Mouse (Mus musculus): ENCODE measurements at regions not wholly inside any gene's neighbourhood (a gene's known extent, or its start where the extent isn't known, plus 50 kb on each side); places are given as distances from the start of the nearest gene placed in this dataset.

GRCm38 (mm10) chr3:66465371-66465770 lies 168.7 kb upstream of the Veph1 start:
- no peaks in the 10 kb centered on the region for H3K4me1 ChIP-seq (ENCODE audit: control insufficient read depth in 2 of 2, insufficient read depth in 2 of 2, low read length in 2 of 2, poor library complexity in 1 of 2)
- no peaks in the 10 kb centered on the region for H3K36me3 ChIP-seq (ENCODE audit: control insufficient read depth, insufficient read depth, low read length, poor library complexity, severe bottlenecking)
- no peaks in the 10 kb centered on the region for H3K9me3 ChIP-seq (ENCODE audit: control insufficient read depth, insufficient read depth, low read depth, low read length)
- DNase-seq (ENCODE audit: low read depth, low spot score): no peak
- no peak overlapping the region for H3K4me3 ChIP-seq (ENCODE audit: insufficient read depth in 1 of 2, low read depth in 1 of 2, low read length in 2 of 2, poor library complexity in 1 of 2, severe bottlenecking in 1 of 2)
- in situ Hi-C loops (cut with MboI; ENCODE audit: low sequenced_read_pairs in 2 of 2, unreplicated experiment in 2 of 2): no loop called here
- TF ChIP-seq MAFK (IDR thresholded peaks at IDR 0.05; ENCODE audit: insufficient read depth, low read depth, low read length) (no peak), HCFC1 (IDR thresholded peaks at IDR 0.05; ENCODE audit: borderline replicate concordance, insufficient read depth, low read length) (no peak), ZC3H11A (IDR thresholded peaks at IDR 0.05; ENCODE audit: borderline replicate concordance, low read depth, low read length) (no peak), ZNF384 (IDR thresholded peaks at IDR 0.05; ENCODE audit: low read depth, low read length) (no peak), CHD2 (IDR thresholded peaks at IDR 0.05; ENCODE audit: low read depth, low read length) (no peak)
- H3K9ac ChIP-seq (ENCODE audit: insufficient read depth, low read depth, low read length, poor library complexity, severe bottlenecking): no peak overlapping the region
- H3K27ac ChIP-seq (ENCODE audit: insufficient read depth, low read depth, low read length, poor library complexity, severe bottlenecking): no peak overlapping the region

GRCm38 (mm10) chr3:66462341-66462740 lies 165.7 kb upstream of the Veph1 start:
- Histone ChIP-seq H3K4me1 (ENCODE audit: control insufficient read depth in 2 of 2, insufficient read depth in 2 of 2, low read length in 2 of 2, poor library complexity in 1 of 2) (no peaks in the 10 kb centered on the region), H3K9ac (ENCODE audit: insufficient read depth, low read depth, low read length, poor library complexity, severe bottlenecking) (no peak overlapping the region), H3K27ac (ENCODE audit: insufficient read depth, low read depth, low read length, poor library complexity, severe bottlenecking) (no peak overlapping the region), H3K9me3 (ENCODE audit: control insufficient read depth, insufficient read depth, low read depth, low read length) (no peaks in the 10 kb centered on the region), H3K36me3 (ENCODE audit: control insufficient read depth, insufficient read depth, low read length, poor library complexity, severe bottlenecking) (no peaks in the 10 kb centered on the region), H3K4me3 (ENCODE audit: insufficient read depth in 1 of 2, low read depth in 1 of 2, low read length in 2 of 2, poor library complexity in 1 of 2, severe bottlenecking in 1 of 2) (no peak overlapping the region)
- no peak for DNase-seq (ENCODE audit: low read depth, low spot score)
- TF ChIP-seq HCFC1 (IDR thresholded peaks at IDR 0.05; ENCODE audit: borderline replicate concordance, insufficient read depth, low read length): no peak
- no peak for TF ChIP-seq ZNF384 (IDR thresholded peaks at IDR 0.05; ENCODE audit: low read depth, low read length)
- TF ChIP-seq ZC3H11A (IDR thresholded peaks at IDR 0.05; ENCODE audit: borderline replicate concordance, low read depth, low read length): no peak
- TF ChIP-seq MAFK (IDR thresholded peaks at IDR 0.05; ENCODE audit: insufficient read depth, low read depth, low read length): no peak
- in situ Hi-C loops (cut with MboI; ENCODE audit: low sequenced_read_pairs in 2 of 2, unreplicated experiment in 2 of 2): no loop called here

GRCm38 (mm10) chr3:66446274-66447159 lies 149.9 kb upstream of the Veph1 start:
- TF ChIP-seq ZNF384 (IDR thresholded peaks at IDR 0.05; ENCODE audit: low read depth, low read length) (no peak), MAFK (IDR thresholded peaks at IDR 0.05; ENCODE audit: insufficient read depth, low read depth, low read length) (no peak), HCFC1 (IDR thresholded peaks at IDR 0.05; ENCODE audit: borderline replicate concordance, insufficient read depth, low read length) (no peak), ZC3H11A (IDR thresholded peaks at IDR 0.05; ENCODE audit: borderline replicate concordance, low read depth, low read length) (no peak)
- no peak overlapping the region for H3K4me3 ChIP-seq (ENCODE audit: insufficient read depth in 1 of 2, low read depth in 1 of 2, low read length in 2 of 2, poor library complexity in 1 of 2, severe bottlenecking in 1 of 2)
- no peaks in the 10 kb centered on the region for H3K36me3 ChIP-seq (ENCODE audit: control insufficient read depth, insufficient read depth, low read length, poor library complexity, severe bottlenecking)
- in situ Hi-C loops (cut with MboI; ENCODE audit: low sequenced_read_pairs in 2 of 2, unreplicated experiment in 2 of 2): no loop called here
- H3K27ac ChIP-seq (ENCODE audit: insufficient read depth, low read depth, low read length, poor library complexity, severe bottlenecking): no peak overlapping the region
- DNase-seq (ENCODE audit: low read depth, low spot score): peak; percentile 50
- H3K4me1 ChIP-seq (ENCODE audit: control insufficient read depth in 2 of 2, insufficient read depth in 2 of 2, low read length in 2 of 2, poor library complexity in 1 of 2): peaks cover 0 to 2% of the 10 kb centered on the region in 2 experiments; a peak in 1 of 4 replicates
- H3K9me3 ChIP-seq (ENCODE audit: control insufficient read depth, insufficient read depth, low read depth, low read length): no peaks in the 10 kb centered on the region
- H3K9ac ChIP-seq (ENCODE audit: insufficient read depth, low read depth, low read length, poor library complexity, severe bottlenecking): no peak overlapping the region

GRCm38 (mm10) chr3:66433216-66433615 lies 136.6 kb upstream of the Veph1 start:
- Histone ChIP-seq H3K36me3 (ENCODE audit: control insufficient read depth, insufficient read depth, low read length, poor library complexity, severe bottlenecking) (no peaks in the 10 kb centered on the region), H3K9ac (ENCODE audit: insufficient read depth, low read depth, low read length, poor library complexity, severe bottlenecking) (no peak overlapping the region), H3K27ac (ENCODE audit: insufficient read depth, low read depth, low read length, poor library complexity, severe bottlenecking) (no peak overlapping the region), H3K4me1 (ENCODE audit: control insufficient read depth in 2 of 2, insufficient read depth in 2 of 2, low read length in 2 of 2, poor library complexity in 1 of 2) (no peaks in the 10 kb centered on the region), H3K4me3 (ENCODE audit: insufficient read depth in 1 of 2, low read depth in 1 of 2, low read length in 2 of 2, poor library complexity in 1 of 2, severe bottlenecking in 1 of 2) (no peak overlapping the region), H3K9me3 (ENCODE audit: control insufficient read depth, insufficient read depth, low read depth, low read length) (no peaks in the 10 kb centered on the region)
- DNase-seq (ENCODE audit: low read depth, low spot score): no peak
- TF ChIP-seq MAFK (IDR thresholded peaks at IDR 0.05; ENCODE audit: insufficient read depth, low read depth, low read length): no peak
- TF ChIP-seq ZNF384 (IDR thresholded peaks at IDR 0.05; ENCODE audit: low read depth, low read length): no peak
- no peak for TF ChIP-seq HCFC1 (IDR thresholded peaks at IDR 0.05; ENCODE audit: borderline replicate concordance, insufficient read depth, low read length)
- no peak for TF ChIP-seq ZC3H11A (IDR thresholded peaks at IDR 0.05; ENCODE audit: borderline replicate concordance, low read depth, low read length)
- no peak for TF ChIP-seq CHD2 (IDR thresholded peaks at IDR 0.05; ENCODE audit: low read depth, low read length)
- in situ Hi-C loops (cut with MboI; ENCODE audit: low sequenced_read_pairs in 2 of 2, unreplicated experiment in 2 of 2): no loop called here
